Mouse (Mus musculus): ENCODE measurements around the gene Dlg2.

DNA sequence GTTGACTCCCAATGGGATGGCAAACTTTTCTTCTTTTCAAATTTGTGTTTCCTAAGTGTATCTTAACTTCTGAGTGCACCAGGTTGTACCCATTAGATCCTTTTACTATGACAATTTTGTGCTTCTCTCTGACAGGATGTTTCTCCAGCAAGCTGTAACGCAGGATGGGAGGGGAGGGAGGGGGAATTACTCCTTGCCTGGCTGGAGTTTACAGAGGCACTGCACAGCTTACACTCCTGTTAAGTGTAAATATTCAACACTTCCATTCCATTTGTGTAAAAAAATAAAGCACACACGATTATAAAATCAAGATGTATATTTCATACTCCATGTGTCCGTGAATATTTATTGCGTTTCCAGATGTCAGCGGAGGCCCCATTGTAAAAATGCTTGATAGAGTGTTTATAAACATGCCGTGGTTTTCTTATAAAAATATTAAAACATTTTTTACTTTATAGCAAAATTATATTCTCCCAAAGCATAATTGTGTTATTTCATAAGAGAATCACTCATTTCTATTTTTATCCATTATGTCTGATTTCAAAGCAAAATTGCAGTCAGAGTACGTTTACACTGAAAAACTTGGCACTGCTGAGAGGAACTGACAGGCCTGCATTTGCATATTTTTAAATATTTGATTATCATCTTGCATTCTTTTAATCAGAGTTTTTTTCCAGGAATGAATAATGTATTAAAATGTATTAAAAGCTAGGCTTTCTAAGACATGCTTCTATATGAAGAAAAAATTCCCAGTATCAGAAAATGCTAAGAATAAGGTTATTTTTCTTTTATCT lies 1972.5 kb downstream of the Dlg2 start:
- TF ChIP-seq CTCF (IDR thresholded peaks at IDR 0.05; ENCODE audit: borderline replicate concordance, control insufficient read depth, extremely low read depth, insufficient read depth, low read length, poor library complexity) (no peak), POLR2A (IDR thresholded peaks at IDR 0.05; ENCODE audit: control insufficient read depth, extremely low read depth, insufficient read depth, low read length, poor library complexity) (no peak)
